Mouse (Mus musculus) gastrocnemius, adult 2 months (tissue): ENCODE results near the gene Mss51. TPM values are rescaled to one million over a fixed set of nuclear protein-coding genes. Genes with fewer than 3 reads are reported as not detected.

Experiments
- DNase-seq: peaks from one replicate; pipeline ENCODE4 v3.0.0; 2022
- H3K27ac ChIP-seq: fragments of 200-600 bp; 2 replicates; pipeline ENCODE4 v1.8.1; 2022; ENCODE audit warnings: mild to moderate bottlenecking
- H3K4me3 ChIP-seq: fragments of 200-600 bp; 2 replicates; pipeline ENCODE4 v1.8.1; 2022; ENCODE audit warnings: mild to moderate bottlenecking, moderate library complexity
- CTCF ChIP-seq: fragments of 200-600 bp; IDR thresholded peaks from 2 replicates; pipeline ENCODE4 v1.8.1; 2022; ENCODE audit warnings: antibody characterized with exemption, mild to moderate bottlenecking, moderate library complexity
- intact Hi-C: fragments of 180-260 bp; cut with DNase I; formaldehyde crosslinking; loops from one replicate; pipeline ENCODE4 v1.15.1; 2025
- total RNA-seq, 2 experiments: library from RNA; stranded (reverse); gene quantifications; 2 replicates each; pipeline ENCODE4 v1.2.3; 2021

Mss51 gene
- total RNA-seq, 2 experiments from 2014 or later: 78.1 to 157 TPM

DNA sequence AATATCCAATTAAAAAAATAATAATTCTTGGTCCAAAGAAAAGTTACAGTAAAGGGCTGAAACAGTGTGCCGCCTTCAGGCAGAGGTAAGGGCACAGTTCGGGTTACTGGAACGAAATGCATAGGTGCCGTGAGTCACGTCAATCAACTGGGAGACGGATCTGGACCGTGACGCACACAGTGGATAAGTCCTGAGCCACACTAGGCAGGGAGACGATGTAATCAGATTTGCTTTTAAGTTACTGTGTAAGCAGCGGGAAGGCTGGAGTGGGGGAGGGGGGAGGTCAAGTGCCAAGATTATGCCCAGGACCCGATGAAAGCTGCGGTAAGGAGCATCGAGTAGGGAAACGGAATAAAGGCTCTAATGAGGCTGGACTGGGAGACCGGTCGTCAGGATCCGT, 54.4 kb downstream of the Mss51 start:
- no peak for TF ChIP-seq CTCF
- no peak overlapping the region for H3K4me3 ChIP-seq
- intact Hi-C loops: no loop called here
- no peak for DNase-seq
- H3K27ac ChIP-seq: no peak overlapping the region

DNA sequence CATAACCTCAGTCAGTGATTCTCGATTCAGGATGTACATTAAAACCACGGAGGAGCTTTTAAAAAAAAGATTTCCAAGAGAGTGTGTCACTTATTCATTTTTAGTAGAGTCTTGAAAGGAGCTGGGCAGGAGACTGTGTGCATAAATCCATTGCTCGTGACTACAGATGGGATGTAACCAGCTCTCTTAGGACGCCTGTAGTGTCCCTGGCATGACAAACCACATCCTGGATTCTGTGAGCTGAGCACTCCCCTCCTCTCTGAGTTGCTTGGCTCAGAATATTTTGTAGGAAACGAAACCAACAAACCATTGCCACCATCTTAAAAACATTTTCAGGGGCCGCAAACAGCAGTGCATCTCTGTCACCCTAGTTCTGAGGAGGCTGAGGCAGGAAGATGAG, 59.7 kb downstream of the Mss51 start:
- no peak overlapping the region for H3K4me3 ChIP-seq
- TF ChIP-seq CTCF: no peak
- intact Hi-C loops: loop anchor here (5.0 kb wide), 1 partner anchor 40 kb away; no protein-coding TSS in a partner anchor
- DNase-seq: no peak
- H3K27ac ChIP-seq: no peak overlapping the region

Other genes with a start within 250 kb of the Mss51 start
- not detected for gene Kcnk16, start 227.7 kb downstream of the Mss51 start, total RNA-seq
- gene Nudt13, start 202.2 kb downstream of the Mss51 start, total RNA-seq: 10 to 100 TPM; 26.9 to 32.3 TPM
- gene Ecd, start 148.8 kb downstream of the Mss51 start, total RNA-seq: 10 to 100 TPM; 32.7 to 38.9 TPM
- gene Fam149b, start 148.7 kb downstream of the Mss51 start, total RNA-seq: 10 to 100 TPM; 18.2 to 22.7 TPM
- 10 to 100 TPM in 1 of 2 experiments, 1 to 10 TPM in 1; 8.4 to 12.4 TPM for gene Dnajc9, start 108.0 kb downstream of the Mss51 start, total RNA-seq
- gene Mrps16, start 103.3 kb downstream of the Mss51 start, total RNA-seq: 10 to 100 TPM; 43.1 to 57.5 TPM
- under 1 TPM; 0.05 to 0.33 TPM for gene Cfap70, start 44.7 kb downstream of the Mss51 start, total RNA-seq
- gene Anxa7, start 16.8 kb downstream of the Mss51 start, total RNA-seq: 10 to 100 TPM; 38.8 to 66.8 TPM
- gene Ppp3cb, start 49.7 kb upstream of the Mss51 start, total RNA-seq: 100 to 1,000 TPM; 170 to 204 TPM
- gene Usp54, start 144.2 kb upstream of the Mss51 start, total RNA-seq: 1 to 10 TPM; 4.9 to 6.3 TPM
- gene Myoz1, start 159.6 kb upstream of the Mss51 start, total RNA-seq: 1,000 to 10,000 TPM; 2,377 to 3,782 TPM
- gene Synpo2l, start 171.5 kb upstream of the Mss51 start, total RNA-seq: 100 to 1,000 TPM; 142 to 187 TPM
- 10 to 100 TPM; 73.8 to 76.3 TPM for gene Sec24c, start 177.4 kb upstream of the Mss51 start, total RNA-seq
- 1 to 10 TPM; 1.9 to 3.3 TPM for gene Fut11, start 198.1 kb upstream of the Mss51 start, total RNA-seq
- 100 to 1,000 TPM; 120 to 152 TPM for gene Chchd1, start 206.1 kb upstream of the Mss51 start, total RNA-seq
- gene Zswim8, start 210.7 kb upstream of the Mss51 start, total RNA-seq: 10 to 100 TPM; 35.0 to 37.0 TPM
- 1 to 10 TPM; 6.2 to 7.1 TPM for gene Ndst2, start 237.7 kb upstream of the Mss51 start, total RNA-seq